8 mouse cellular contexts compared by ENCODE assay signal in genomic region chr8:78510094-78510493, GRCm38 (mm10). TPM values are rescaled to one million over a fixed set of nuclear protein-coding genes. Genes with fewer than 3 reads are reported as not detected.
DNase-seq lines count a peak whose midpoint lies in the region; ATAC-seq lines count a peak whose summit lies in the region.

No protein-coding gene starts in this region.

- ATAC-seq in liver, embryonic 11.5 days (replicated peaks; ENCODE audit: low FRiP score), result 0 out of 2 replicates have a peak, but pooled peaks have one; percentile 18
- ATAC-seq in neural tube, embryonic 14.5 days (ENCODE audit: low read depth), result no peak

- peak overlapping the region; percentile 90 for H3K4me2 ChIP-seq in liver, embryonic 11.5 days
- peak overlapping the region; percentile 85 for H3K4me2 ChIP-seq in neural tube, embryonic 14.5 days (ENCODE audit: low read depth, low read length)

- 2% methylated on average over 11 of the region's 11 CpGs for WGBS in heart, embryonic 10.5 days
- WGBS in liver, embryonic 11.5 days, result 2% methylated on average over 11 of the region's 11 CpGs
- 0% methylated on average over 11 of the region's 11 CpGs for WGBS in neural tube, embryonic 14.5 days

- H3K4me1 ChIP-seq in heart, embryonic 10.5 days, result peaks cover 8% of the 10 kb centered on the region; the same call in 1 of the 2 replicates
- H3K4me1 ChIP-seq in liver, embryonic 11.5 days (replicated peaks; ENCODE audit: control insufficient read depth, insufficient read depth, low read length), result peaks cover 2% of the 10 kb centered on the region; the same call in 1 of the 2 replicates
- peaks cover 8% of the 10 kb centered on the region for H3K4me1 ChIP-seq in neural tube, embryonic 14.5 days (ENCODE audit: control insufficient read depth, insufficient read depth, low read length)

- H3K9me3 ChIP-seq in heart, embryonic 10.5 days, result no peaks in the 10 kb centered on the region
- H3K9me3 ChIP-seq in liver, embryonic 11.5 days (ENCODE audit: control insufficient read depth, low read length), result no peaks in the 10 kb centered on the region
- H3K9me3 ChIP-seq in neural tube, embryonic 14.5 days (ENCODE audit: control insufficient read depth, low read length), result no peaks in the 10 kb centered on the region

- intact Hi-C loops in heart, postnatal 36 days (cut with DNase I), result loop anchor here (5.0 kb wide), 1 partner anchor 42 kb away; no protein-coding TSS in a partner anchor

- peak overlapping the region; percentile 99 for H3K9ac ChIP-seq in liver, embryonic 11.5 days (ENCODE audit: low read depth, low read length)
- peak overlapping the region; percentile 98; the same call in 1 of the 2 replicates for H3K9ac ChIP-seq in neural tube, embryonic 14.5 days (replicated peaks; ENCODE audit: low read depth, low read length)

- peak overlapping the region; percentile 95 for H3K4me3 ChIP-seq in heart, embryonic 10.5 days
- peak overlapping the region; percentile 92 for H3K4me3 ChIP-seq in liver, embryonic 11.5 days (ENCODE audit: low read depth, low read length)
- peak overlapping the region; percentile 95 for H3K4me3 ChIP-seq in neural tube, embryonic 14.5 days (ENCODE audit: low read depth, low read length)

- peaks cover 6% of the 10 kb centered on the region for H3K36me3 ChIP-seq in heart, embryonic 10.5 days
- peaks cover 7% of the 10 kb centered on the region; the same call in 1 of the 2 replicates for H3K36me3 ChIP-seq in liver, embryonic 11.5 days (ENCODE audit: control insufficient read depth, insufficient read depth, low read length)
- no peaks in the 10 kb centered on the region; the same call in 1 of the 2 replicates for H3K36me3 ChIP-seq in neural tube, embryonic 14.5 days (ENCODE audit: control insufficient read depth, insufficient read depth, low read length)

- no peaks in the 10 kb centered on the region for H3K27me3 ChIP-seq in heart, embryonic 10.5 days (ENCODE audit: insufficient read depth, poor library complexity, severe bottlenecking)
- no peaks in the 10 kb centered on the region for H3K27me3 ChIP-seq in liver, embryonic 11.5 days (replicated peaks; ENCODE audit: control insufficient read depth, insufficient read depth, low read length)
- H3K27me3 ChIP-seq in neural tube, embryonic 14.5 days (ENCODE audit: control insufficient read depth, insufficient read depth, low read length), result no peaks in the 10 kb centered on the region

- peak overlapping the region; percentile 100 for H3K27ac ChIP-seq in heart, embryonic 10.5 days
- H3K27ac ChIP-seq in liver, embryonic 11.5 days (ENCODE audit: low read depth, low read length), result peak overlapping the region; percentile 95
- no peak overlapping the region; the same call in 1 of the 2 replicates for H3K27ac ChIP-seq in neural tube, embryonic 14.5 days (ENCODE audit: low read depth, low read length)

- no peak for DNase-seq in heart, embryonic 10.5 days (ENCODE audit: low spot score)
- no peak for DNase-seq in heart, adult 9 months (ENCODE audit: low spot score in 2 of 2)
- DNase-seq in embryo, embryonic 10.5 days (ENCODE audit: low spot score), result peak; percentile 53
- peak; percentile 4 for DNase-seq in heart, postnatal 36 days
- peak; percentile 42 for DNase-seq in liver, embryonic 11.5 days (ENCODE audit: low spot score)
- no peak for DNase-seq in spleen, adult 12 weeks (ENCODE audit: low spot score)
- DNase-seq in spleen, postnatal 4 days (ENCODE audit: low spot score in 2 of 2), result no peak

RNA-seq across cellular contexts. Expression of gene Slc10a7, which starts 0.9 kb away (rescaled TPM):
- 9.2 and 10.0 TPM in 2 replicates for polyA plus RNA-seq in heart, embryonic 10.5 days (2016; fragmentation: Nextera tagmentation; extraction: Ambion mirVana)
- 1 to 10 TPM; 5.3 to 7.1 TPM for total RNA-seq in heart, postnatal 36 days (2021)
- 9.9 and 10.6 TPM in 2 replicates for polyA plus RNA-seq in liver, embryonic 11.5 days (2014; fragmentation: Nextera tagmentation; extraction: Ambion mirVana)
- polyA plus RNA-seq in neural tube, embryonic 14.5 days (2014; fragmentation: Nextera tagmentation; extraction: Ambion mirVana), result 7.1 and 8.2 TPM in 2 replicates

RNA-seq across cellular contexts. Expression of gene Rbmxl1, which starts 1.4 kb away (rescaled TPM):
- polyA plus RNA-seq in heart, embryonic 10.5 days (2016; fragmentation: Nextera tagmentation; extraction: Ambion mirVana), result 199 and 273 TPM in 2 replicates
- total RNA-seq in heart, postnatal 36 days (2021), result 10 to 100 TPM; 15.2 to 20.3 TPM
- 274 and 287 TPM in 2 replicates for polyA plus RNA-seq in liver, embryonic 11.5 days (2014; fragmentation: Nextera tagmentation; extraction: Ambion mirVana)
- 190 and 209 TPM in 2 replicates for polyA plus RNA-seq in neural tube, embryonic 14.5 days (2014; fragmentation: Nextera tagmentation; extraction: Ambion mirVana)

Comparison
In these comparisons a context has a peak if more than half of its experiments do, and no peak if none do; other contexts are left out.
1. DNase-seq: peak in embryo, embryonic 10.5 days (single experiment), heart, postnatal 36 days (2 of 2) and liver, embryonic 11.5 days (single experiment); none in heart, embryonic 10.5 days (single experiment), heart, adult 9 months (0 of 2), spleen, adult 12 weeks (single experiment) and spleen, postnatal 4 days (0 of 2).
2. Peak in every context shown above with its lines, with median percentiles within 50 percentile points of each other: H3K4me3 ChIP-seq.